Mouse (Mus musculus) thymus, adult 2 months (tissue): ENCODE data around the gene Dst.

Experiments
- CTCF ChIP-seq: fragments of 200-500 bp; IDR thresholded peaks from 2 replicates; pipeline ENCODE4 v1.5.1; 2012; ENCODE audit warnings: mild to moderate bottlenecking, control low read depth, low read length, moderate library complexity, borderline replicate concordance; ENCODE audit not compliant: control insufficient read depth, poor library complexity, insufficient read depth; ENCODE audit errors: extremely low read depth
- POLR2A ChIP-seq: fragments of 200-500 bp; IDR thresholded peaks from 2 replicates; pipeline ENCODE4 v1.6.1; 2012; ENCODE audit warnings: mild to moderate bottlenecking, low read length, control low read depth, moderate library complexity; ENCODE audit not compliant: control insufficient read depth, poor library complexity, insufficient read depth; ENCODE audit errors: extremely low read depth

- TF ChIP-seq CTCF (no peak), POLR2A (no peak)
Observed at GRCm38 (mm10) chr1:34070991-34071639, 163.1 kb downstream of the Dst start.
